11 mouse cellular contexts compared by ENCODE assay signal in the genomic region with DNA sequence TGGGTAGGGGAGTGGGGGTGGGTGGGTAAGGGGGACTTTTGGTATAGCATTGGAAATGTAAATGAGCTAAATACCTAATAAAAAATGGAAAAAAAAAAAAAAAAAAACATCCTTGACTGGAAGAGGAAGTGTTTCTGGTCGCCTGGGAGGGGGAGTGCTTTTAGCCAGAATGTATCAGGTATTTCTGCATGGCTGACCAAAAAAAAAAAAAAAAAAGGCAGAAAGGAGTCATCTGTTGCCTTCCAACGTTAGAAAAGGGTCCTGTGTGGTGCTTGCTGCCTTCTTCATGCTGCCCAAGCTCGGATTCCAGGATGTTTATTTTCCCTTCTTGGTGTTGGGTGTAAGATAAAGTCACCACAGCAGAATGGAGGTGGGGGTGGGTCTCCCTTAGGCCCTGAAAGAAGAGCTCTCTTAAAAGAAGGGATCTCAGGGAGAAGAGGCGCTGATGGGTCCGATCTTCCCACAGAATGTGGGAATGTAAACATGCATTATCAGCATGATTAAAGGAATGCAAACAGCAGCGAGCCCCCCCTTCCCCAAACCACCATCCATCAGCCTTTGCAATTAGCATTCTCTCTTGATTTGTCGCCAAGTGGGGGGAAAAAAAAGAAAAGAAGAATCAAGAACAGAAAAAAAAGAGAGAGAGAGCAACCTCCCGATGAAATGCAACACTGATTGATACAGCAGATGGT.
DNase-seq lines count a peak whose midpoint lies in the region; ATAC-seq lines count a peak whose summit lies in the region.
"Had no signal": no experiment of that assay in that cellular context is flagged by ENCODE, and none has a peak within 500 bp of the region (broad histone marks: within the 10 kb centered on the region; RNA-seq: fewer than 3 reads in every experiment).

No protein-coding gene starts in this region.

- no peak overlapping the region for H3K9ac ChIP-seq in kidney, embryonic 14.5 days (ENCODE audit: low read depth, low read length)
- H3K9ac ChIP-seq in embryonic facial prominence, embryonic 14.5 days (ENCODE audit: low read depth, low read length) = no peak overlapping the region
- 0 out of 2 replicates have a peak overlapping the region, but pooled peaks have one; percentile 26 for H3K9ac ChIP-seq in forebrain, embryonic 15.5 days (replicated peaks)
- no peak overlapping the region for H3K9ac ChIP-seq in midbrain, embryonic 14.5 days (replicated peaks; ENCODE audit: low read length)
- H3K9ac ChIP-seq: embryonic facial prominence, embryonic 15.5 days had no signal

- H3K4me2 ChIP-seq in kidney, embryonic 14.5 days (replicated peaks; ENCODE audit: low read depth, low read length) = peak overlapping the region; percentile 6
- peak overlapping the region; percentile 31; the same call in 1 of the 2 replicates for H3K4me2 ChIP-seq in embryonic facial prominence, embryonic 14.5 days (ENCODE audit: low read depth, low read length)
- peak overlapping the region; percentile 39 for H3K4me2 ChIP-seq in forebrain, embryonic 15.5 days (replicated peaks)
- H3K4me2 ChIP-seq in midbrain, embryonic 14.5 days (ENCODE audit: low read length) = 0 out of 2 replicates have a peak overlapping the region, but pooled peaks have one; percentile 1
- H3K4me2 ChIP-seq: embryonic facial prominence, embryonic 15.5 days had no signal

- no peaks in the 10 kb centered on the region for H3K36me3 ChIP-seq in kidney, embryonic 14.5 days (ENCODE audit: control insufficient read depth, insufficient read depth, low read length)
- H3K36me3 ChIP-seq in embryonic facial prominence, embryonic 14.5 days (ENCODE audit: control insufficient read depth, insufficient read depth, low read length) = no peaks in the 10 kb centered on the region
- no peaks in the 10 kb centered on the region for H3K36me3 ChIP-seq in forebrain, embryonic 15.5 days
- H3K36me3 ChIP-seq in midbrain, embryonic 14.5 days (ENCODE audit: control insufficient read depth, insufficient read depth, low read length) = no peaks in the 10 kb centered on the region
- H3K36me3 ChIP-seq: embryonic facial prominence, embryonic 15.5 days had no signal

- no peaks in the 10 kb centered on the region for H3K9me3 ChIP-seq in kidney, embryonic 14.5 days (ENCODE audit: control insufficient read depth, low read length)
- H3K9me3 ChIP-seq in embryonic facial prominence, embryonic 14.5 days (ENCODE audit: control insufficient read depth, low read length) = no peaks in the 10 kb centered on the region
- no peaks in the 10 kb centered on the region for H3K9me3 ChIP-seq in forebrain, embryonic 15.5 days
- H3K9me3 ChIP-seq in midbrain, embryonic 14.5 days (ENCODE audit: control insufficient read depth, low read length) = no peaks in the 10 kb centered on the region
- H3K9me3 ChIP-seq: embryonic facial prominence, embryonic 15.5 days had no signal

- no peak overlapping the region for H3K4me3 ChIP-seq in kidney, embryonic 14.5 days (ENCODE audit: low read length)
- no peak overlapping the region for H3K4me3 ChIP-seq in embryonic facial prominence, embryonic 14.5 days (ENCODE audit: low read depth, low read length)
- H3K4me3 ChIP-seq in forebrain, embryonic 15.5 days = peak overlapping the region; percentile 21
- no peak overlapping the region for H3K4me3 ChIP-seq in midbrain, embryonic 14.5 days (replicated peaks; ENCODE audit: low read depth, low read length)
- H3K4me3 ChIP-seq: embryonic facial prominence, embryonic 15.5 days had no signal

- peaks cover 3% of the 10 kb centered on the region; the same call in 1 of the 2 replicates for H3K4me1 ChIP-seq in kidney, embryonic 14.5 days (ENCODE audit: control insufficient read depth, insufficient read depth, low read length)
- no peaks in the 10 kb centered on the region; the same call in 1 of the 2 replicates for H3K4me1 ChIP-seq in embryonic facial prominence, embryonic 14.5 days (ENCODE audit: control insufficient read depth, insufficient read depth, low read length)
- peaks cover 8% of the 10 kb centered on the region for H3K4me1 ChIP-seq in forebrain, embryonic 15.5 days
- no peaks in the 10 kb centered on the region for H3K4me1 ChIP-seq in midbrain, embryonic 14.5 days (ENCODE audit: control insufficient read depth, insufficient read depth, low read length)
- H3K4me1 ChIP-seq: embryonic facial prominence, embryonic 15.5 days had no signal

- H3K27ac ChIP-seq in kidney, embryonic 14.5 days (ENCODE audit: low read depth, low read length) = no peak overlapping the region
- no peak overlapping the region for H3K27ac ChIP-seq in embryonic facial prominence, embryonic 14.5 days (replicated peaks; ENCODE audit: low read depth, low read length)
- H3K27ac ChIP-seq in forebrain, embryonic 15.5 days (replicated peaks) = peak overlapping the region; percentile 77
- H3K27ac ChIP-seq in midbrain, embryonic 14.5 days (replicated peaks; ENCODE audit: low read depth, low read length) = no peak overlapping the region
- H3K27ac ChIP-seq: embryonic facial prominence, embryonic 15.5 days had no signal

- intact Hi-C loops in left cerebral cortex, postnatal 36 days (cut with DNase I) = no loop called here

- WGBS in kidney, embryonic 14.5 days = 8% methylated on average over 8 of the region's 8 CpGs
- WGBS in embryonic facial prominence, embryonic 14.5 days = 19% methylated on average over 8 of the region's 8 CpGs
- 23% methylated on average over 8 of the region's 8 CpGs for WGBS in forebrain, embryonic 15.5 days
- 40% methylated on average over 8 of the region's 8 CpGs for WGBS in midbrain, embryonic 14.5 days

- no peak for DNase-seq in kidney, postnatal 14 days
- DNase-seq in embryonic facial prominence, embryonic 14.5 days (ENCODE audit: low spot score) = peak; percentile 50
- DNase-seq in midbrain, embryonic 14.5 days = no peak
- no peak for DNase-seq in left cerebral cortex, postnatal 36 days (ENCODE audit: low spot score in 2 of 2)
- DNase-seq in cerebellum, adult 9-11 months = no peak
- DNase-seq: gastrocnemius, postnatal 36 days; lung, adult 2 months; thymus, adult 2 months had no signal

- H3K27me3 ChIP-seq in kidney, embryonic 14.5 days (ENCODE audit: control insufficient read depth, insufficient read depth, low read length) = no peaks in the 10 kb centered on the region
- no peaks in the 10 kb centered on the region for H3K27me3 ChIP-seq in embryonic facial prominence, embryonic 14.5 days (replicated peaks; ENCODE audit: control insufficient read depth, insufficient read depth, low read length)
- H3K27me3 ChIP-seq in forebrain, embryonic 15.5 days = no peaks in the 10 kb centered on the region
- no peaks in the 10 kb centered on the region for H3K27me3 ChIP-seq in midbrain, embryonic 14.5 days (ENCODE audit: control insufficient read depth, insufficient read depth, low read length)
- H3K27me3 ChIP-seq: embryonic facial prominence, embryonic 15.5 days had no signal

- no peak for ATAC-seq in kidney, embryonic 14.5 days (ENCODE audit: low FRiP score, low TSS enrichment)
- ATAC-seq in embryonic facial prominence, embryonic 14.5 days (ENCODE audit: low read depth) = 0 out of 2 replicates have a peak, but pooled peaks have one; percentile 12
- ATAC-seq in forebrain, embryonic 15.5 days (replicated peaks) = peak; percentile 52
- ATAC-seq in midbrain, embryonic 14.5 days (ENCODE audit: low FRiP score, low TSS enrichment) = peak; percentile 11; the same call in 1 of the 2 replicates
